Mouse (Mus musculus) ovary, postnatal 14 days (tissue): ENCODE data around the gene Zic4.

Experiments
- DNase-seq: peaks from one replicate; pipeline ENCODE4 v3.0.0; 2022; ENCODE audit warnings: low spot score

Gene Zic4

DNA sequence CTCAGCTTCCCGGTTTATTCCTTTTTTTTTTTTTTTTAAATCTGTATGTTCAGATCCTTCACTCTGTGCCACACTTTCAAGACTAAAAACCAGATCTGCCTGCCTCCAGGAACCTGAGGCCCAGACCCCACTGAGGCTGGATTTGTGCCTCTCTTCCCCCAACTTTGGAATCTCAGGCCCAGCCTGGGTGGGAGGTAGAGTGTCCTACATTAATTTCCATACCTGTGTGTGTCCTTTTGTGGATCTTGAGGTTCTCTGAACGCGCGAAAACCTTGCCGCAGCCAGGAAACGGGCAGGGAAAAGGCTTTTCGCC, 1.6 kb downstream of the Zic4 start:
- DNase-seq = no peak

DNA sequence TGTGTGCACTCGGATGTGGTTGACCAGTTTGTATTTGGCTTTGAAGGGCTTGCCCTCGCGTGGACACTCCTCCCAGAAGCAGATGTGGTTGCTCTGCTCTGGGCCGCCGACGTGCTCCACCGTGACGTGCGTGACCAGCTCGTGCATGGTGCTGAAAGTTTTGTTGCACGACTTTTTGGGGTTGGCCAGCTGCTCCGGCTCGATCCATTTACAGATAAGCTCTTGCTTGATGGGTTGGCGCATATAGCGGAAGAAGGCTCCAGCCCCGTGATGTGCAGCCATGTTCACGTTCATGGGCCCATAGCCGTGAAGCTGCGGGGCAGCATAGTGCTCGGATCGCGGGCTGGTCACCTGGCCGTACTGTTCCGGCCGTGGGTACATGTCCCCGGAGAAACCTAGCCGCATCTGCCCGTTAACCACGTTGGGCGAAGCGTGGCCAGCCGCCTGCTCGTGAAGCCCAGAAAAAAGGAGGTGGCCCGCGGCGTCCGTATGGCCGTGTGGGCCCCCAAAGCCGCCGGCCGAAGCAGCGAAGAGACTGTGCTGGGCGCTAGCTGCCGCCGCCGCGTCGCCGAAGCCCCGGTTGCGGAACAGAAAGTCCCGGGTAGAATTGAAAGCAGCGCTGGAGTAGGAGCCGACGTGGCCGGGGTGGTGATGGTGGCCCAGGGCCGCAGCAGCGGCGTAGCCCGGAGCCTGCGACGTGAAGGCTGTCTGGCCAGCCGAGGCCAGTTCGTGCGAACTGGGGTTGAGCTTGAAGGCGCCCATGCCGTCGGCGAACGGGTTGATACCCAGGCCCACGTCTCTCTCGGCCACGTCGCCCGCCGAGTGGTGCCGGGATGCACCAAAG, 2.1 kb downstream of the Zic4 start:
- DNase-seq = no peak

DNA sequence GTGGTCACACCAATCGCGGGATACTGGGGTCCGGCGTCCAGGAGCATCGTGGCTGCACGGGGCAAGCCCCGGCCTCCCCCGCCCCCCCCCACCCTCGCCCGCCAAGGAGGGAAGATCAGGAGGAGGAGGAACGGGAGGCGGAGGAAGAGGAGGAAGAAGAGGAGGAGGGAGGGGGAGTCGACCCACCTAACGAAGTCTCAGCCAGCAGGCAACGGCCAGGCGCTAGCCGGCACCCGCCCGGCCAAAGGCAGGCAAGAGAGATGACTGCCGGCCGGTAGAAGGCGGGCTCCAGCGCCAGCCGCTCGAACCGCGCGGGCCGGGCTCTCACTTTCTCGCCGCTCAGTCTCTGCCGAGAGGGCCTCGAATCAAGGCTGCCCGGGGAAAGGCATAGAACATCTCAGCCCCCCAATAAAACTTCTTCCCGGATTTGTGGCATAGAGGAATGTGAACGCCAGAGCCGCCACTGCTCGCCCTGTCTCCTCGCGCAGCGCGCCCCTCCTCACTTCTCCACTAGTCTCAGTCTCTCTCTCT, 2.8 kb downstream of the Zic4 start:
- DNase-seq = no peak

DNA sequence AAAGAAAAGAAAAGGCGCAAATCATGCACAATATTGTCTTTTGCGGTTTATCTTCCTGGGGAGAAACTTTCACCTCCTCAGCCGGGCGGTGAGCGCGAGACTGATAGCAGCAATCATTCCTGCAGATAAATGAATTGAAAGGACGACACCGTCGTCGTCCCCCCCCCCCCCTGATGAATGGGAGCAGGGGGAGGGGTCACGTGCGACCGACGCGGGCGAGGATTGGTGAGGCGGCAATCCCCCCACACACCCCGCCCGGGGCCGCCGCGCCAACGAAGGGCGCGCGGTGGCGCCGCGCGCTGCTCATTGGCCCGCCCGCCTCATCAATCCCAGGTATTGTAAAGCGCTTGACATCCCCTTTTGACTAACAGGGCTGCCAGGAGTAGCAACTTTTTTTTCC, 3.5 kb downstream of the Zic4 start, which contains the start of gene Zic1:
TSS of gene Zic1 (minus strand) at position 147 of the 400 bp plus-strand sequence.
- DNase-seq = no peak

DNA sequence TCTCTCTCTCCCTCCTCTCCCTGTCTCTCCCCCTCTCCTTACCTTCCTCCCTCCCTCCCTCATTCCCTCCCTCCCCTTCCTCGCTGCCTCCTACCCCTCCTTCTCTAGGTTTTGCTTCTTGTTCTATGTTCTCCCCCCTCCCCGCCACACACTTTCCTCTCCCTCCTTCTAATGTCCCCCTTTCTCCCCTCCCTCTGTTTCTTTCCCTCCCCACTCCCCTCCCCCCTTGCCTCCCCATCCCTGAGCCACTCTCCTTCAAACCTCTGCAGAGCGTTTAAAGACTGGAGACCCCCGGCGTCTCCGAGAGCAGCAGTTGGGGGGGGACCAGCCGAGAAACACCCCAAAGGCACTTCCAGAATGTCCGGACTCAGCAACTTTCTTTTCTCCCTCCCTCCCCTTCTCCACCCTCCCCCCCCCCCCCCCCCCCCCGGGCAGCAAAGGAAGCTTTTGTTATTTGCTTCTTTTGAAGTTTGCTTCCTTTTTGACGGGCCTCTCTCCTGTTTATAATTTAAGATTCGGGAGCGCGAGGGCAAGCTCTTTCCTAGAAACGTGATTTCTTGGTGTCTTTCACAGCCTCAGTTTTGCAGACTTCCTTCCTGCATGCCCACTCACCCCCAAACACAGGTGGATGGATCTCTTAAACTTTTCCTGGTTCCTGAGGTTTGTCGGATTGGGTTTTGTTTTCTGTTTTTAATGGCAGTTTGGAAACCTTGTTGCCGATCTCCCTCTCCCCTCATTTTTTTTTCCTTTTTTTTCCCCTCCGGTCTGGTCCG, 4.2 kb downstream of the Zic4 start:
- no peak for DNase-seq

DNA sequence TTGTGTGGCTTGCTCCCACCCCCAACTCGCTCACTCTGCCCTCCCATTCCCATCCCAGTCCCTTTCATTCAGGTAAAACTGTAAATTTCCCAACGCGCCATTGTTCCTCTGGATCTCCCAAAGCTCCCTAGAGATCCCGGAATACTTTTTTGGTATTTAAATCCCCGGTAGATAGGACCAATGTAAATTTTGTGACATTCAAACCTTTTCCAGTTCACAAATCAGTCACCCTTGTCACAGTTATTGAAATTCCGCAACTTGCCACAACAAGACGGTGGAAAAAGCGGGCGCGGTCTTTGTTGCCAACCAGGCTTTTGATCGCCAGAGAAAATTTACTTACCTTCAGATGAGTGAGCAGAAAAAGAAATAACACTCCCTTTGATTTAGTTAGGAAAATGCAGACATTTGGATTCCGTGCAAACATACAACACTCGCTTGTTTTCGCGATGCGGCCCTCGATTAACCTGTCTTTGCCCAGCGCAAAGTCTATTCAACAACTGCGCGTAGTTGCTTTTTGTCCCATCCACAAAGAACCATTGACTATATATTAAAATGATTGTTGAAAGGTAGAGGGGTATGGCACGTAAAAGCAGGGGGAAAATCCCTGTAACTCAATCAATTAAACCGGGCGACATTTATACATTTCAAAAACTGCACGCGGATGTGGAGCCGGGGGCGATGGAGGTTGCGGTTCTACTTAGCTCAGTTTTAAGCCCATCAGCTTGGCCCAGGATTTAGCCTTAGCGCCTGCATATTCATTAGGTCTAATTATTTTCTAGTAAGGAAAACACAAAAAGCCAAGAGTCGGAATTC, 5.0 kb downstream of the Zic4 start:
- DNase-seq = no peak

DNA sequence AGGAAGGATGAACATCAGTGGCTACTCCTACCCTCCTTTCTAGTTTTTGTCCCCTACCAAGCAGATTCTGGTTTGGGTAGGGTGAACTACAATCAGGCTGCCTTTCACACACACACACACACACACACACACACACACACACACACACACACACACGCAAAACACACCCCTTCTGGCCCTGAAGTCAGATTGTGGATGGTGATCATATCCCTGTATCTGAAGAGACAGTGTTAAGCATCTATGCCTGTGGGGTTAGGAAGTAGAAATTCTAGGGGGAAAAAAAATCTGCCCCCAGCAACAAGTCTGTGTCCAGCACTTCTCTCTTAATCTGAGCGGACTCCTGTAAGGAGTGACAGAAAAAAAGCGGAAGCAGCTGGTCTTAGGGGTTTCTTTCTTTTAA, 5.9 kb downstream of the Zic4 start:
- DNase-seq = no peak

DNA sequence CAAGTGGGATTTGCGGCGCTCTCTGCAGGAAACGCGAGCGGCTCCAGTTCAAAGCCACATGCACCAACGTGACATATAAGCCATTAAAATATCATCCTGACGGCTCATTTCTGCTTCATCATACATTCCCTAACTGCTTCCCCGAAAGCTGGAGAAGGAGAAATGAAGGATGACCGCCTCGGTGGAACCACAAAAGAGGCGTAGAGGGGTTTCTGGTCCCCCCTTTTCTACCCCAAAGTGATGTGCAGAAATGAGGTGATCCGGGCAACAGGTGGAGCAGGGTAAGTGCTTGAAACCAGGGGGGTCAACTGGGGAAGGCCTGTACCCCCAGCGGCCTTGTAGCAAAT, 6.7 kb downstream of the Zic4 start:
- DNase-seq = no peak

DNA sequence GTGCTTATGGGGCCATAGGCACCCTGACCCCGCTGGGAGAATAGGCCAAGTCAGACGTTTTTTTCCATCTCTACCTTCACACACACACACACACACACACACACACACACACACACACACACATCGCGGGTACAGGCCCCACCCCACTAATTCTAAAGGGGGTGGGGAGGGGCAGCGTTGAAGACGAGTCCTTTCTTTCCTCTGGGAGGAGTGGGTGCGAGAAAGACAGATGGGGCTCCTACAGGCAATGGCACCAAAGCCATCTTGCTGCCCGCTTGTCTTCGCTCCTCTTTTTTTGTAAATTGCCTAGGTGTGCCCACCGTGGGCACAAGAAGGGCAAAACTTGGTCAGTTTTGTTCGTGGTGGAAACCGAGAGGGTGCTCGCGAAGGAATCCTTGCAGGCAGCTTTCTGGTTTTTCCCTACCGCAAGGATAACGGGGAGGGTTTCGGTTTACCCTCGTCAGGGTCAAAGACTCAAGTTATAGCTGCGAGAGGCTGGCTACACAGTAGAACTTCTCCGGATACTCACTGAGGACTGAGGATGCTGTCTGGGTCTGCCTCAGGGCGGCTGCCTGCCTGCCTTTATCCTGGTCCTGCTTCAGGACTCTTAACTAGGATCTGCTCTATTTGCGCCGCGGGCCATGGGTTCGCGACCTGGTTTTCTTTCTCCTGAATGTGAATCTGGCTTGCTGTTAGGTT, 7.2 kb downstream of the Zic4 start:
- DNase-seq = no peak

DNA sequence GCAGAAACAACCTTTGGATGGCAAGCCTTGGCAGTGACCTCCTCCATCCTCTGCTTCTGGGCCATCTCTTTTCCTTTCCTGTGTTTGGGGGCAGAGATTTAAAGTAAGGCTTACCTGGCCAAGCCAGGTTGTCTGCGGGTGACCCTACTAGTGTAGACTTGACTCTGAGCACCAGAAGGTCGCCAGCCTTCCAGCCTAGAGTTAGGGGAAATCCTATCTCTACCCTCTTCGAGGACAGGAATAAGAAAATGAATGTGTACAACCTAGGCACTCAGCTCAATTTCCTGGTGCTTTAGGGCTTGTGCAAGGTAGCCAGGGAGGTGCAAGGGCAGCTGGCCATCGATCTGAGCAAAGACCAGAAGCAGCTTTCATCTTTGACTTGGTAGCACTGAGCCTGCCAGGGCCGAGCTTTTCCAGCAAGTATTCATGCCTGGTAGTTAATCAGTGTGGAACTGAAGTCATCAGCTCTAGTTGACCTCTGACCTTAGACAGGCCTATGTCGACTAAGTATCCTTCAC, 8.0 kb downstream of the Zic4 start:
- DNase-seq = no peak

DNA sequence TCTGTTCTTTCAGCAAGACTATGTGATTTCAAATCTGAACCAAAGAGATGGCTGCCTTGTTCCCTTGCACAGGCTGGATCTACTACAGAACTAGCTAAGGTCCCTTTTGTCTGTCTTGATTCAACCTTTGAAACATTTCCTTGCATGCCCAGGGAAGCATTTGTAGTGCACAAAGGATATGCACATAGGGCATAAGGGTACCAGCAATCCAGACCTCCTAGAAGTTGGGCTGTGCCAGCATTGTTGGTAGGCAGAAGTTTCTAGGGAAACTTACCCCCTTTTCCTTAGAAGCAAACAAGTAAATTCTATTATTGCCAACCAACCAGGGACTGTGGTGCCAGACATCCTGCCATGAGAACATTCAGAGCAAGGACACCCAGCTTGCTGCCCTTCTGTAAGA, 8.8 kb downstream of the Zic4 start:
- no peak for DNase-seq

DNA sequence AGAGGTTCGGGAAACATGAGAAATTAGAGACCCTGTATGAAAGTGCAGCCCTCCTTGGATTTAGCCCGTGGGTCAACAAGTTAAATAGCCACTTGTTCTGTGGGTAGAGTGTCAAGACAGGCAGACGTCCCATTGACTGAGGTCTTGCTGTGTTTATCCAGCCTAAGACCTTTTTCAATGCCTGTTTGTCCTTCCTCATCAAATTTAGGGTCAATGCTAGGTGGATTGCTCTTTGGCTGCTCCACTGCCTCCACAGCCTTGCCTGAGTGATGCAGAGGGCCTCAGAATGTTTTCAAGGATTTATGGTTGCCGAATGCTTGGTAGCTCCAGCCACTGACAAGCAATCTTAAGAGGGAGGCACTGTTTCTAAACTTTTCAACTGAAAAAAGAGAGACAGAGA, 9.4 kb downstream of the Zic4 start:
- no peak for DNase-seq

DNA sequence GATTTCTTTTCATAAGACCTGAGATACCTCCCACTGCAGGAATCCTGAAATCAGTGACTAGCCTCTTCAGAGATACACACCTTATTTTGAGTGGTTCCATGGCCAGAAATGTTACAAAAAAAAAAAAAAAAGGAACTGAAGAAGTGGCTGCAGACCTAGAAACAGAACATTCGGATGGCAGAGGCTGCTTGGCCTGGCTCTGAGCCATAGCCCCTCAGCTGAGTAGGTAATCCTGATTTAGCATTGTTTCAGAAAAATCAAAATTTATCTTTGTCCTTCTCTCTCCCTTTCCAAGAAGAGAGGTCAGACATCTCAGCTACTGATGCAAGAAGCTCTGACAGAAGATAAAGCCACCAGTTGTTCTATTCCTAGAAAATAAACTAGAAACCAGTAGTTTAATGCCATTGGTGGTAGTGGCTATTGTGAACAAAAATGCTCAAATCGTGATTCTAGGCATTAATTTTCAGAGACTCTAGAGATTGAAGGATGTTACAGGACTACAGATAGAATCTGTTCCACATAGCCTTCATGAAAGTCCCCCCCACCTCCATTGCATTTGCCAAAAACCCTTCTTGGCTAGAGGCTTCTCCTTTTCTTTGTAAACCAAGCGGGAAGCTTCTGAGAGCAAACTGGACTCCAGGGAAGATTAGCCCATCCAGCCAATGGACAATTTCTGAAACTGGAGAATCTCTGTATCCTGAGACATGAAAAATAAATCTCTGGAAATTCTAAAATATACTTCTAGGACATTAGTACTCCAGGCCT, 11.8 kb downstream of the Zic4 start:
- DNase-seq = no peak

DNA sequence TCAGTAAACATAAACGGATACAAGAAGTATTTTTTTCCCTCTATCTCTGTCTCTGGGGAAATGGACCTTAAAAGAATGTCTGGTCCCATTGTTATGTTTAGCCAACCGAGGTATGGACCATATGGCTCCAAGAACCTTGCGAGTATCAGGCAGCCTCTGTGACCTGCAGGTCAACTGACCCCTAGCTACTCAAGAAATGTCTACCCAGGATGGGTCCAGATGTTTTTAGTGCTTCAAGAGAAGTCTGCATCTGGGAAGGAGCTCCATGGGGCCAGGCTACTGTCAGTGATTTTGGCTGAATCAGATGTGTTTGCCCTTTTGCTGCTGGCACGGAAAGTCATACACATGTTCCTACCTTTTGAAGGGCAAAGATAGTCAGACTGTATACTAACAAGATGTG, 12.5 kb downstream of the Zic4 start:
- DNase-seq = no peak

DNA sequence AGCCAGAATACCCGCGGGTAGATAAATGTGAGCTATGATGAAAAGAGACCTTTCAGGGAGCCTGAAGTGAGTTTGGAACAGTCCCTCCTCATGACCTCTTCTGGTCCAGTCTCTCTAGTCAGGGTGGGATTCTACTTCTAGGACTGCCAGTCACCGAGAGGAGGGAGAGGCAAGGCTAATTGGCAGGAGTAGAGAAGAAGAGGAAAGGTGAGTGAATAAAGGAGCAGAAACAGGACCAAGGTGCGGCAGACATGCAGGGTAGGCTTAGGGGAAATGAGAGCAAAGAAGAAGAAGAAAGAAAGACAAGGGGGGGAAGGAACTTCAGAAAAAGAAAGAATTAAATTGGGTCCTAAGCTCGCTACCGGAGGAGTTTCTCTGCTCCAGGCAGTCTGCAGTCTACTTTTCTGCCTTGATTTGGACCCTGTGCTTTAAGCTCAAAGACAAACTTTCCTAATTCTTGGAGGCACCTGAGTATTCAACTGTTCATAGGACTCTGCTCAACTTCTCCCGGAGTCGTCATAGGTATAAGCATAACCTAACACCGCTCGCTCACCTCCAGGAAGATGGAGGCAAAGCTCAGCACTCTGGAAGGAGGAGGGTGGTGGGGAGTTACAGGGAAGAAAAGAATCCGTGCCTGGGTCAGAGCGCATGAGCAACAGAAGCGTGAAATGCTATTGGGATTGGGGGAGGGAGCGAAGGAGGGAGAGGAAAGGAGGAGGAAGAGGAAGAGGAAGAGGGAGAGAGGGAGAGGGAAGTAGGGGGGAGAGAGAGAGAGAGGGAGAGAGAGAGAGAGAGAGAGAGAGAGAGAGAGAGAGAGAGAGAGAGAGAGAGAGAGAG, 15.0 kb downstream of the Zic4 start:
- no peak for DNase-seq

DNA sequence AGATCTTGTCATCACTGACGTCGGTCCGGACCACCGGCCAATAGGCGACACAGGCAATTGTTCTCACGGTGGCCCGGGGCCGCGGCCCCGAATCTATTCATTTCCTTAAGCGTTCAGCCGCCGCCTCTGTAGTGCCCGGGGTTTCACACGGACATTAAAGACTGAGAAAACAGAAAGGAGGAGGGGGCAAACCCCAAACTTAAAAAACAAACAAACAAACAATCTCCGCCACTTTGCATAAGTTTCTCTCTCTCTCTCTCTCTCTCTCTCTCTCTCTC, 15.6 kb downstream of the Zic4 start:
- DNase-seq = no peak

DNA sequence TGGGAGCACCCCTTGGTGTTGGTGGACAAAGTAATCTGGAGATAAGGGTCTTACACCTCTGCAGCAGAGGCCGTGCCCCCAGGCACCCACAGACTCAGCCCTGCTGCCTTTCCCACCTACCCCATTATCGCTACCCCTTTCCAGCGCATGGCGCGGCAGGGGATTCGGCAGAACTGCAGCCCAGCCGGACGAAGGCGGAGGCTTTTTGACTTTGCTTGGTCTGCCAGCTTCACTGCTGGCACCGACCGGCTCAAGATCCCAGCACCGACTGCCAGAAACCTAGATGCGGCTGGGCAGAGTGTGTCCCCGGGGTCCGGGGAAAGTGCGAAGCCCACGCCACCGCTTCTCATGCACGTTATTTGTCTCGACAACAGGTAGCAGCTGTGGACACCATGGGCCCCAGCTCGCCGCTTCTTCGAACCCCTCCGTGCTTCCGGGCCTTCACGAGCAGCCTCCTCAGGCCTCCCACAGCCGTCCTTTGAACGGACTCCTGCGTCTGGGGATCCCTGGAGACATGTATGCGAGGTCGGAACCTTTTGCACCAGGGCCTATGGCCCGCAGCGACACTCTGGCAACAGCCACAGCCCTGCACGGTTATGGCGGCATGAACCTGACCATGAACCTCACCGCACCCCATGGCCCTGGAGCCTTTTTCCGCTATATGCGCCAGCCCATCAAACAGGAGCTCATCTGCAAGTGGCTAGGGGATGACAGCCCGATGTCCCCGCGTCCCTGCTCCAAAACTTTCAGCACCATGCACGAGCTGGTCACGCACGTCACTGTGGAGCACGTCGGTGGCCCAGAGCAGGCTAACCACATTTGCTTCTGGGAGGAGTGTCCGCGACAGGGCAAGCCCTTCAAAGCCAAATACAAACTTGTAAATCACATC, 16.4 kb downstream of the Zic4 start:
- DNase-seq = no peak

DNA sequence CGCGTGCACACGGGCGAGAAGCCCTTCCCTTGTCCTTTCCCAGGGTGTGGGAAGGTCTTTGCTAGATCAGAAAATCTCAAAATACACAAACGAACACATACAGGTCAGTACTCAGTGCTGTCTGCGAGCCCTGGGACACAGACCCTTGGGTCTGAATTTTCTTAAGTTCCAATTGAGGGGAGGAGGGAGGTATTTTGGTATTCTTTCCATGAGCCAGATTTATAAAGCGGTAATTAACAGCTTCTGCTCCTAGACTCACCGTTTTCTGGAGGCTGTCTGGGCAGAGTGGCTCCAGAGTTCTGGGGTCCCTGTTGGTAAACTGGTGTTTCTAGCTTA, 17.1 kb downstream of the Zic4 start:
- no peak for DNase-seq

DNA sequence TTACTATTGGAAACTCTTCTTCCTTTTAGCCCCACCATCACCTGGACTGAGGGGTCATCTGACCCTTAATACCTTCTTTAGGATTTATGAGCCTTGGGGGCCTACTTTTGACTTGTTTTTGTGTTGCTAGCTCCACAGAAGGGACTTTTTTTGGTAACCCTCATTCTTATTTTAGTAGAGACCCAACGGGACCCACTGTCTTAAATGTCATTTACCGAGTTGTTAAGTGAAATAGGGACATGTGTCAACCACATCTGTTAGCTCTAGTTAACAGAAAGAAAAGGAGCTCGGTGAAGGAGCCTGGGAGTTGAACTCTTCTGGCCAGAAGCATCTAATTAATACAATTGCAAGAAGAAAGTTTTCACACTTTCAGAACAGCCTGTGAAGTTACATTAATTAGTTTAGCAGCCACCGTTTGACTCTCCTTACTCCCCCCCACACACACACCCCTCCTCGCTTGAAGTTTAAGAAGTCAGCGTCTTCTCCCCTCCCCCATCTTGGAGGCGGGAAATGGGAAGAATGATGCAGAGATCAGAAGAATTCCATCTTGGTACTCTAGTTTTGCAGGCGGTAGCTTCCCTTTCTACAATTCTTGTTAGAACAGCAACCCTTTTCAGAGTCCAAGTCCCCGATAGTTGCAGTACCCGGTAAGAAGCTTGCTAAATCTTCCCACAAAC, 17.7 kb downstream of the Zic4 start:
- DNase-seq = no peak
